Mouse (Mus musculus) frontal cortex, adult 2 months (tissue): ENCODE data around the gene Borcs6. TPM values are rescaled to one million over a fixed set of nuclear protein-coding genes. Genes with fewer than 3 reads are reported as not detected.

Source experiments
- DNase-seq, 2 experiments: peaks; one replicate each; pipeline ENCODE4 v3.0.0; 2022; ENCODE audit warnings: low spot score in 1 of 2; ENCODE audit errors: extremely low spot score in 1 of 2
- polyA plus RNA-seq: library from polyadenylated mRNA; depleted of rRNA; stranded (reverse); fragments of >200 nt; gene quantifications from 2 replicates; pipeline ENCODE4 v1.2.3, GENCODE M21; 2012

Borcs6 gene
- polyA plus RNA-seq, 1 experiment, result 28.6 TPM

GRCm38 (mm10) chr11:69047592-69047991 is 11.9 kb upstream of the Borcs6 start:
- no peak for DNase-seq

- no peak for DNase-seq
Measured at GRCm38 (mm10) chr11:69048151-69048550, 11.4 kb upstream of the Borcs6 start.

- no peak for DNase-seq
Measured at GRCm38 (mm10) chr11:69050748-69051147, 8.8 kb upstream of the Borcs6 start.

- DNase-seq, result no peak
Measured at GRCm38 (mm10) chr11:69051771-69052170, 7.7 kb upstream of the Borcs6 start.

- no peak for DNase-seq
Measured at GRCm38 (mm10) chr11:69052824-69053421, 6.6 kb upstream of the Borcs6 start.

GRCm38 (mm10) chr11:69053848-69054247 is 5.7 kb upstream of the Borcs6 start:
- DNase-seq, result no peak

- no peak for DNase-seq
Measured at GRCm38 (mm10) chr11:69058265-69058664, 1.3 kb upstream of the Borcs6 start.

GRCm38 (mm10) chr11:69058729-69059356 is 674 bp upstream of the Borcs6 start:
- DNase-seq, result no peak

- no peak for DNase-seq
Measured at GRCm38 (mm10) chr11:69059975-69060411, 476 bp downstream of the Borcs6 start.

GRCm38 (mm10) chr11:69060448-69061254 is 1.1 kb downstream of the Borcs6 start:
- peak in 1 of 2 experiments; percentile 40 for DNase-seq

GRCm38 (mm10) chr11:69061255-69061912 is 1.9 kb downstream of the Borcs6 start:
- no peak for DNase-seq

- peak in 1 of 2 experiments; percentile 94 for DNase-seq
Measured at GRCm38 (mm10) chr11:69062194-69062760, 2.8 kb downstream of the Borcs6 start.

- peak; percentile 92 to 99 for DNase-seq
Measured at GRCm38 (mm10) chr11:69062761-69063224, 3.3 kb downstream of the Borcs6 start.

- DNase-seq, result peak in 1 of 2 experiments; percentile 77
Measured at GRCm38 (mm10) chr11:69063413-69064201, 4.1 kb downstream of the Borcs6 start.

- DNase-seq, result no peak
Measured at GRCm38 (mm10) chr11:69064259-69065133, 5.0 kb downstream of the Borcs6 start.

GRCm38 (mm10) chr11:69065394-69065925 is 5.9 kb downstream of the Borcs6 start:
- DNase-seq, result no peak

GRCm38 (mm10) chr11:69066163-69066861 is 6.8 kb downstream of the Borcs6 start:
- DNase-seq, result peak in 1 of 2 experiments; percentile 61

GRCm38 (mm10) chr11:69066956-69067355 is 7.4 kb downstream of the Borcs6 start:
- peak in 1 of 2 experiments; percentile 96 for DNase-seq
